Mouse (Mus musculus) spleen, postnatal 14 days (tissue): ENCODE data around the gene Atp5f1.
A peak's percentile ranks its signal among the peaks of the same experiment; 100 is the strongest.
"Not testable (repeated sequence)": the region's sequence is repeated elsewhere in the genome, so short reads cannot be mapped to it uniquely, and the experiment has no call there.

Experiments used
- DNase-seq, 2 experiments: peaks; one replicate each; pipeline ENCODE4 v3.0.0; 2021 to 2022; ENCODE audit warnings: low spot score in 2 of 2

The Atp5f1 gene

GRCm38 (mm10) chr3:105959999-105960398 lies at the start of gene Atp5f1:
Gene Atp5f1, minus strand, starts transcription at chr3:105960099.
- DNase-seq: no peak

GRCm38 (mm10) chr3:106003360-106003759 lies 43.5 kb upstream of the Atp5f1 start:
- DNase-seq: not testable (repeated sequence)

- DNase-seq: peak in 1 of 2 experiments; percentile 13
These were observed 41.8 kb upstream of the Atp5f1 start for GRCm38 (mm10) chr3:106001416-106002370.

GRCm38 (mm10) chr3:106000707-106001375 lies 40.9 kb upstream of the Atp5f1 start:
- no peak for DNase-seq

- no peak for DNase-seq
These were observed 34.8 kb upstream of the Atp5f1 start for GRCm38 (mm10) chr3:105994730-105995129.

- peak in 1 of 2 experiments; percentile 50 for DNase-seq
These were observed 31.9 kb upstream of the Atp5f1 start for GRCm38 (mm10) chr3:105991653-105992283.

GRCm38 (mm10) chr3:105989611-105990010 lies 29.7 kb upstream of the Atp5f1 start:
- not testable (repeated sequence) for DNase-seq

GRCm38 (mm10) chr3:105974174-105974573 lies 14.3 kb upstream of the Atp5f1 start:
- DNase-seq: no peak

- no peak for DNase-seq
These were observed 13.5 kb upstream of the Atp5f1 start, which contains the start of gene Ovgp1 for GRCm38 (mm10) chr3:105973411-105973810. Gene Ovgp1, plus strand, starts transcription at chr3:105973711.

GRCm38 (mm10) chr3:105971831-105972446 lies 12.0 kb upstream of the Atp5f1 start:
- no peak for DNase-seq

- no peak for DNase-seq
These were observed 801 bp upstream of the Atp5f1 start for GRCm38 (mm10) chr3:105960700-105961099.

- DNase-seq: no peak
These were observed 314 bp downstream of the Atp5f1 start for GRCm38 (mm10) chr3:105959585-105959984.

GRCm38 (mm10) chr3:105958974-105959580 lies 822 bp downstream of the Atp5f1 start, which contains the start of gene Wdr77:
Gene Wdr77, plus strand, starts transcription at chr3:105959369.
- DNase-seq: peak; percentile 88 to 95

GRCm38 (mm10) chr3:105958204-105958603 lies 1.7 kb downstream of the Atp5f1 start:
- no peak for DNase-seq

- DNase-seq: no peak
These were observed 2.7 kb downstream of the Atp5f1 start for GRCm38 (mm10) chr3:105957235-105957634.

GRCm38 (mm10) chr3:105951348-105951747 lies 8.6 kb downstream of the Atp5f1 start:
- no peak for DNase-seq

GRCm38 (mm10) chr3:105936111-105936510 lies 23.8 kb downstream of the Atp5f1 start:
- DNase-seq: no peak

GRCm38 (mm10) chr3:105935033-105935432 lies 24.9 kb downstream of the Atp5f1 start:
- no peak for DNase-seq

- no peak for DNase-seq
These were observed 26.0 kb downstream of the Atp5f1 start for GRCm38 (mm10) chr3:105933926-105934325.

GRCm38 (mm10) chr3:105932240-105933071 lies 27.4 kb downstream of the Atp5f1 start, which contains the start of gene I830077J02Rik:
Gene I830077J02Rik, minus strand, starts transcription at chr3:105932664.
- no peak for DNase-seq
